In genomic region chr13:103423417-103423816, GRCm38 (mm10) we compare ENCODE assay signal across 14 mouse cellular contexts.
DNase-seq lines count a peak whose midpoint lies in the region; ATAC-seq and TF ChIP-seq lines count a peak whose summit lies in the region.
"Had no signal": no experiment of that assay in that cellular context is flagged by ENCODE, and none has a peak within 500 bp of the region (broad histone marks: within the 10 kb centered on the region; RNA-seq: fewer than 3 reads in every experiment).

No protein-coding gene starts in this region.

- H3K4me1 ChIP-seq in heart, embryonic 11.5 days (ENCODE audit: control insufficient read depth, insufficient read depth, low read length): no peaks in the 10 kb centered on the region
- peaks cover 9% of the 10 kb centered on the region; the same call in 1 of the 2 replicates for H3K4me1 ChIP-seq in forebrain, embryonic 16.5 days (replicated peaks; ENCODE audit: control insufficient read depth, insufficient read depth, low read length)
- H3K4me1 ChIP-seq: liver, embryonic 13.5 days; midbrain, embryonic 12.5 days had no signal

- 78% methylated on average over 8 of the region's 8 CpGs for WGBS in heart, embryonic 11.5 days (ENCODE audit: insufficient replicate concordance)
- 57% methylated on average over 8 of the region's 8 CpGs for WGBS in forebrain, embryonic 16.5 days

- ATAC-seq in heart, embryonic 11.5 days (replicated peaks; ENCODE audit: insufficient number of reproducible peaks, low FRiP score, low TSS enrichment): no peak
- peak; percentile 77 for ATAC-seq in forebrain, embryonic 16.5 days

- H3K27me3 ChIP-seq in heart, embryonic 11.5 days (ENCODE audit: control insufficient read depth, insufficient read depth, low read length): no peaks in the 10 kb centered on the region
- no peaks in the 10 kb centered on the region for H3K27me3 ChIP-seq in forebrain, embryonic 16.5 days (replicated peaks; ENCODE audit: control insufficient read depth, insufficient read depth, low read length)
- H3K27me3 ChIP-seq: embryonic facial prominence, embryonic 13.5 days; liver, embryonic 13.5 days; midbrain, embryonic 12.5 days had no signal

- no peak overlapping the region for H3K4me3 ChIP-seq in heart, embryonic 11.5 days (ENCODE audit: low read depth, low read length)
- H3K4me3 ChIP-seq in forebrain, embryonic 16.5 days (replicated peaks; ENCODE audit: low read length): no peak overlapping the region
- H3K4me3 ChIP-seq: embryonic facial prominence, embryonic 13.5 days; liver, embryonic 13.5 days; midbrain, embryonic 12.5 days had no signal

- DNase-seq in heart, adult 11 months: peak; percentile 92
- DNase-seq in brain, embryonic 14.5 days (ENCODE audit: low read depth): peak; percentile 74
- DNase-seq in heart, postnatal 14 days: peak; percentile 13 to 31
- no peak for DNase-seq in MN1 (ENCODE audit: low spot score)
- DNase-seq in thymus, postnatal 14 days: no peak
- DNase-seq: cerebellum, postnatal 36 days; liver, embryonic 13.5 days; lung, postnatal 14 days; right cerebral cortex, postnatal 14 days; thymus, adult 18-20 months had no signal

- H3K9me3 ChIP-seq in heart, embryonic 11.5 days (replicated peaks; ENCODE audit: control insufficient read depth, low read length): no peaks in the 10 kb centered on the region
- H3K9me3 ChIP-seq in forebrain, embryonic 16.5 days (ENCODE audit: control insufficient read depth, low read length): no peaks in the 10 kb centered on the region
- H3K9me3 ChIP-seq: embryonic facial prominence, embryonic 13.5 days; liver, embryonic 13.5 days; midbrain, embryonic 12.5 days had no signal

- intact Hi-C loops in heart, postnatal 14 days (cut with DNase I): no loop called here

- TF ChIP-seq CTCF in brain, embryonic 14.5 days (IDR thresholded peaks at IDR 0.05; ENCODE audit: borderline replicate concordance, extremely low read depth, insufficient read depth, insufficient read length): no peak

- TF ChIP-seq POLR2A in brain, embryonic 14.5 days (IDR thresholded peaks at IDR 0.05; ENCODE audit: borderline replicate concordance, extremely low read depth, insufficient read depth, insufficient read length, poor library complexity, severe bottlenecking): no peak

- no peaks in the 10 kb centered on the region for H3K36me3 ChIP-seq in heart, embryonic 11.5 days (ENCODE audit: control insufficient read depth, insufficient read depth, low read length)
- no peaks in the 10 kb centered on the region for H3K36me3 ChIP-seq in forebrain, embryonic 16.5 days (ENCODE audit: control insufficient read depth, insufficient read depth)
- H3K36me3 ChIP-seq: embryonic facial prominence, embryonic 13.5 days; liver, embryonic 13.5 days; midbrain, embryonic 12.5 days had no signal

- no peak overlapping the region for H3K27ac ChIP-seq in heart, embryonic 11.5 days (ENCODE audit: low read depth, low read length)
- H3K27ac ChIP-seq in forebrain, embryonic 16.5 days (ENCODE audit: low read length): no peak overlapping the region
- H3K27ac ChIP-seq: embryonic facial prominence, embryonic 13.5 days; liver, embryonic 13.5 days; midbrain, embryonic 12.5 days had no signal

- no peak overlapping the region for H3K9ac ChIP-seq in heart, embryonic 11.5 days (ENCODE audit: low read depth, low read length)
- no peak overlapping the region for H3K9ac ChIP-seq in forebrain, embryonic 16.5 days (replicated peaks; ENCODE audit: low read depth, low read length)
- H3K9ac ChIP-seq: embryonic facial prominence, embryonic 13.5 days; liver, embryonic 13.5 days; midbrain, embryonic 12.5 days had no signal

- H3K4me2 ChIP-seq in heart, embryonic 11.5 days: no peak overlapping the region
- H3K4me2 ChIP-seq in forebrain, embryonic 16.5 days (ENCODE audit: low read length): no peak overlapping the region
- H3K4me2 ChIP-seq: embryonic facial prominence, embryonic 13.5 days; liver, embryonic 13.5 days; midbrain, embryonic 12.5 days had no signal

Comparison
In these comparisons a context has a peak if more than half of its experiments do, and no peak if none do; other contexts are left out.
1. DNase-seq: peak in heart, adult 11 months (single experiment), brain, embryonic 14.5 days (single experiment) and heart, postnatal 14 days (2 of 2); none in MN1 (single experiment) and thymus, postnatal 14 days (single experiment).